Mouse (Mus musculus): Measurements from ENCODE around the gene Ralgapb. TPM values are rescaled to one million over a fixed set of nuclear protein-coding genes. Genes with fewer than 3 reads are reported as not detected.

Gene Ralgapb
- 5.9 and 7.0 TPM in 2 replicates for polyA plus RNA-seq (2012; rRNA removed; ENCODE audit: low replicate concordance)

DNA sequence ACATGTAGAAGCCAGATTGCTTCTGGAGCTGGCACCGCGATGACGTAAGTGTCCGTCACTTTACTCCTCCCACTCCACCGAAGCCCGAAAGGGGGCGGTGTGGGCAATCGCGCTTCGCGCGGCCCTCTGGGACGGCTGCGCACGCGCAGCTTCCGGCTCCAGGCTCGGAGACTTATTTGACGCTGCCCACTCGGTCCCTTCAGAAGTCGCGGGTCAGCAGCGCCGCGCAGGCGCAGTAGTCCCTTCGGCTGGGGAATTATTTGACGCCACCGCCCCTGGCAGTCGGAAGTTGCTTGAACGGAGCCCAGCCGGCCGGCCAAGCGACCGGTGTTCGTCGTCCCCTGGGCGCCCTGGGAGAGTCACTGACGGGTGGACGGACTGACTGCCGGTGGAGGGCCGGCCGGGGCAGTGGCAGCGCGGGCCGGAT is at the start of gene Ralgapb:
Ralgapb (plus strand) TSS at position 254 of the 427 bp plus-strand sequence.

GRCm38 (mm10) chr2:158375443-158376122 is 34.1 kb upstream of the Ralgapb start, which contains the start of gene Snhg11:
Gene Snhg11 (plus strand): TSS chr2:158375638.

DNA sequence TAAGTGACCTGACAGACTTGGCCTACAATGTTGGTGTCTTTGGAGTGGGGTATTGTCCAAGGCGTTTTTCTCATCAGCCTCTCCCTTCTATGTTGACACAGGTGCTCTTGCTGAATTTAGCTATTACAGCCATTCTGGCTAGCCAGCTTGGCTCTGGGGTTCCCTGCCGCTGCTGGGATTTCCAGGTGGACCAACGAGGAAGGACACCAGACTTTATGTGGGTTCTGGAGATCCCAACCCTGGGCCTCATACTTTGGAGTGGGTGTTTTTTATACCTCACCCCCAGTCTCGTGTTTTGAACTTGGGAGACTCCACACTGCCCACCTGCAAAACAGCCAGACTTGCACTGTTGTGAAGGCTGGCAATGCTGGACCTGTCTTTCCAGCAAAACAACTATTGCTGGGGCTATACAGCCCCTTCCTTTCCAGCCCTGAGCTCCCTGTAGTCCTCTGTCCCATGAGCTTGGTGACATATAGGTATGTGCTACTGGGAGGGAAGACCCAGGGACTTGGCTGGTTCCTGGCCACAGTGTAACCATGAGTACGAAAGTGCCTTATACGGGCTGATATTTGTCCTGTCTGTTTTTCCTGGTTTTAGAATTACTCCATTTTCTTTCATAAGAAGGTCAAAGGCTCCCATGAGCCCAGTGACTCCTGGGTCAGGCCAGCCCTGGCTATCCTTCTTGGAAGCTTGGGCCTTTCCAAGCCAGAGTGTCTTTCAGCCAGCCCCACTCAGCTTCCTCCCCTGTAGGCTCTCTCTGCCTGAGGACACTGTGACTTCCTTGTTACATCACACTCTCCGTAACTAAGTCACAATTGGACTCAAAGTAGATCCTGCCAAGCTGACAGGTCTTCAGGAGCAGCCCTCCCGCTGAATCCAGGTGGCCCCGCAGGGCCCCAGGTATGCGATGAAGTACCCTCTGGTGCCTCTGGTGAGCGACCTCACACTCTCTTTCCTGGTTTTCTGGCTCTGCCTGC is 92.5 kb downstream of the Ralgapb start, which contains the start of gene Adig:
Adig (plus strand) TSS at position 777 of the 977 bp plus-strand sequence.

GRCm38 (mm10) chr2:158512528-158512927 is 102.9 kb downstream of the Ralgapb start, which contains the start of gene Arhgap40:
Gene Arhgap40 (plus strand): TSS chr2:158512796.

Other genes with a start within 250 kb of the Ralgapb start
- 1.5 and 2.1 TPM in 2 replicates for gene D630003M21Rik, start 180.6 kb upstream of the Ralgapb start, polyA plus RNA-seq (2012; rRNA removed; ENCODE audit: low replicate concordance)
- gene Bpi, start 151.8 kb upstream of the Ralgapb start, polyA plus RNA-seq (2012; rRNA removed; ENCODE audit: low replicate concordance) = not detected in 2 replicates
- gene Lbp, start 103.4 kb upstream of the Ralgapb start, polyA plus RNA-seq (2012; rRNA removed; ENCODE audit: low replicate concordance) = 2.2 and 3.5 TPM in 2 replicates
- gene Snhg11, start 34.2 kb upstream of the Ralgapb start, polyA plus RNA-seq (2012; rRNA removed; ENCODE audit: low replicate concordance) = 0.59 and 2.2 TPM in 2 replicates
- gene Adig, start 92.8 kb downstream of the Ralgapb start, polyA plus RNA-seq (2012; rRNA removed; ENCODE audit: low replicate concordance) = 0.81 and 3.6 TPM in 2 replicates
- 0.88 TPM in 1 of 2 replicates, not detected in the other for gene Arhgap40, start 102.9 kb downstream of the Ralgapb start, polyA plus RNA-seq (2012; rRNA removed; ENCODE audit: low replicate concordance)
- 0.05 TPM in 1 of 2 replicates, not detected in the other for gene Slc32a1, start 200.9 kb downstream of the Ralgapb start, polyA plus RNA-seq (2012; rRNA removed; ENCODE audit: low replicate concordance)
- 4.5 and 6.2 TPM in 2 replicates for gene Actr5, start 215.0 kb downstream of the Ralgapb start, polyA plus RNA-seq (2012; rRNA removed; ENCODE audit: low replicate concordance)